In genomic region chr11:85615421-85615820, GRCm38 (mm10) we compare ENCODE assay signal across 14 mouse cellular contexts.
DNase-seq lines count a peak whose midpoint lies in the region; ATAC-seq lines count a peak whose summit lies in the region.
"Had no signal": no experiment of that assay in that cellular context is flagged by ENCODE, and none has a peak within 500 bp of the region (broad histone marks: within the 10 kb centered on the region; RNA-seq: fewer than 3 reads in every experiment).

No protein-coding gene starts in this region.

- no peaks in the 10 kb centered on the region for H3K27me3 ChIP-seq in midbrain, embryonic 11.5 days (ENCODE audit: control insufficient read depth, insufficient read depth, low read length)
- H3K27me3 ChIP-seq in midbrain, embryonic 10.5 days (ENCODE audit: low read depth, poor library complexity, severe bottlenecking) = no peaks in the 10 kb centered on the region
- no peaks in the 10 kb centered on the region for H3K27me3 ChIP-seq in heart, embryonic 16.5 days (ENCODE audit: control insufficient read depth, insufficient read depth, low read length)
- no peaks in the 10 kb centered on the region for H3K27me3 ChIP-seq in hindbrain, embryonic 12.5 days
- H3K27me3 ChIP-seq in forebrain, embryonic 15.5 days = no peaks in the 10 kb centered on the region
- H3K27me3 ChIP-seq: CH12.LX; liver, embryonic 13.5 days had no signal

- ATAC-seq in midbrain, embryonic 11.5 days (ENCODE audit: low FRiP score) = no peak
- peak; percentile 6; the same call in 1 of the 2 replicates for ATAC-seq in heart, embryonic 16.5 days (replicated peaks; ENCODE audit: extremely low read depth, insufficient read depth, low FRiP score)
- no peak for ATAC-seq in hindbrain, embryonic 12.5 days (ENCODE audit: low FRiP score)
- ATAC-seq in forebrain, embryonic 15.5 days (replicated peaks) = no peak
- no peak for ATAC-seq in megakaryocyte, adult 5-6 weeks (ENCODE audit: poor library complexity, severe bottlenecking)
- ATAC-seq: intestine, postnatal 0 days had no signal

- H3K4me3 ChIP-seq in midbrain, embryonic 11.5 days (ENCODE audit: low read depth, low read length) = no peak overlapping the region
- H3K4me3 ChIP-seq in midbrain, embryonic 10.5 days = no peak overlapping the region
- H3K4me3 ChIP-seq in heart, embryonic 16.5 days (ENCODE audit: low read length) = no peak overlapping the region
- H3K4me3 ChIP-seq in hindbrain, embryonic 12.5 days = no peak overlapping the region
- no peak overlapping the region for H3K4me3 ChIP-seq in forebrain, embryonic 15.5 days
- H3K4me3 ChIP-seq: liver, embryonic 13.5 days; myocyte had no signal

- H3K9me3 ChIP-seq in midbrain, embryonic 11.5 days (ENCODE audit: control insufficient read depth, low read length) = no peaks in the 10 kb centered on the region
- no peaks in the 10 kb centered on the region for H3K9me3 ChIP-seq in midbrain, embryonic 10.5 days (replicated peaks)
- no peaks in the 10 kb centered on the region for H3K9me3 ChIP-seq in heart, embryonic 16.5 days (replicated peaks; ENCODE audit: control insufficient read depth, low read length)
- no peaks in the 10 kb centered on the region for H3K9me3 ChIP-seq in hindbrain, embryonic 12.5 days (replicated peaks)
- no peaks in the 10 kb centered on the region for H3K9me3 ChIP-seq in forebrain, embryonic 15.5 days
- H3K9me3 ChIP-seq: liver, embryonic 13.5 days had no signal

- 79% methylated on average over 7 of the region's 7 CpGs for WGBS in midbrain, embryonic 11.5 days
- 74% methylated on average over 7 of the region's 7 CpGs for WGBS in midbrain, embryonic 10.5 days
- WGBS in heart, embryonic 16.5 days = 33% methylated on average over 7 of the region's 7 CpGs
- 73% methylated on average over 7 of the region's 7 CpGs for WGBS in hindbrain, embryonic 12.5 days
- 79% methylated on average over 7 of the region's 7 CpGs for WGBS in forebrain, embryonic 15.5 days

- H3K4me2 ChIP-seq in midbrain, embryonic 11.5 days = no peak overlapping the region
- no peak overlapping the region for H3K4me2 ChIP-seq in heart, embryonic 16.5 days (ENCODE audit: low read depth, low read length)
- H3K4me2 ChIP-seq in hindbrain, embryonic 12.5 days (replicated peaks) = no peak overlapping the region
- H3K4me2 ChIP-seq in forebrain, embryonic 15.5 days (replicated peaks) = no peak overlapping the region
- H3K4me2 ChIP-seq: liver, embryonic 13.5 days had no signal

- no peaks in the 10 kb centered on the region for H3K4me1 ChIP-seq in midbrain, embryonic 11.5 days (ENCODE audit: control insufficient read depth, insufficient read depth, low read length)
- peaks cover 9% of the 10 kb centered on the region for H3K4me1 ChIP-seq in midbrain, embryonic 10.5 days
- H3K4me1 ChIP-seq in heart, embryonic 16.5 days (ENCODE audit: control insufficient read depth, insufficient read depth, low read length) = peaks cover 15% of the 10 kb centered on the region
- peaks cover 7% of the 10 kb centered on the region for H3K4me1 ChIP-seq in hindbrain, embryonic 12.5 days
- H3K4me1 ChIP-seq in forebrain, embryonic 15.5 days = no peaks in the 10 kb centered on the region

- H3K9ac ChIP-seq in midbrain, embryonic 11.5 days (ENCODE audit: low read length) = no peak overlapping the region
- H3K9ac ChIP-seq in heart, embryonic 16.5 days (ENCODE audit: low read length) = no peak overlapping the region
- H3K9ac ChIP-seq in hindbrain, embryonic 12.5 days = no peak overlapping the region
- no peak overlapping the region for H3K9ac ChIP-seq in forebrain, embryonic 15.5 days (replicated peaks)
- H3K9ac ChIP-seq: liver, embryonic 13.5 days had no signal

- DNase-seq in midbrain, embryonic 11.5 days (ENCODE audit: low spot score, missing footprints) = peak; percentile 72
- no peak for DNase-seq in midbrain, embryonic 10.5 days (ENCODE audit: low spot score)
- peak; percentile 62 for DNase-seq in kidney, postnatal 10 days
- no peak for DNase-seq in ovary, postnatal 14 days (ENCODE audit: low spot score)
- DNase-seq: cerebellum, postnatal 14 days; liver, embryonic 13.5 days; right cerebral cortex, postnatal 25 days had no signal

- H3K27ac ChIP-seq in midbrain, embryonic 11.5 days (ENCODE audit: low read depth, low read length) = no peak overlapping the region
- no peak overlapping the region for H3K27ac ChIP-seq in midbrain, embryonic 10.5 days (replicated peaks)
- peak overlapping the region; percentile 26; the same call in 1 of the 2 replicates for H3K27ac ChIP-seq in heart, embryonic 16.5 days (ENCODE audit: low read length)
- no peak overlapping the region for H3K27ac ChIP-seq in hindbrain, embryonic 12.5 days
- H3K27ac ChIP-seq in forebrain, embryonic 15.5 days (replicated peaks) = no peak overlapping the region
- H3K27ac ChIP-seq: liver, embryonic 13.5 days had no signal

- H3K36me3 ChIP-seq in midbrain, embryonic 11.5 days (ENCODE audit: control insufficient read depth, insufficient read depth, low read length) = no peaks in the 10 kb centered on the region
- H3K36me3 ChIP-seq in midbrain, embryonic 10.5 days = no peaks in the 10 kb centered on the region
- H3K36me3 ChIP-seq in heart, embryonic 16.5 days (ENCODE audit: control insufficient read depth, insufficient read depth) = no peaks in the 10 kb centered on the region
- no peaks in the 10 kb centered on the region for H3K36me3 ChIP-seq in hindbrain, embryonic 12.5 days
- H3K36me3 ChIP-seq in forebrain, embryonic 15.5 days = no peaks in the 10 kb centered on the region
- H3K36me3 ChIP-seq: liver, embryonic 13.5 days had no signal

Comparison
In these comparisons a context has a peak if more than half of its experiments do, and no peak if none do; other contexts are left out.
1. DNase-seq: peak in midbrain, embryonic 11.5 days (single experiment) and kidney, postnatal 10 days (single experiment); none in midbrain, embryonic 10.5 days (single experiment) and ovary, postnatal 14 days (single experiment).